Mouse (Mus musculus) cerebellum, postnatal 4 days (tissue): ENCODE results near the gene Prr14l.
"Not testable (repeated sequence)": the region's sequence is repeated elsewhere in the genome, so short reads cannot be mapped to it uniquely, and the experiment has no call there.

Experiments
- DNase-seq, 2 experiments: peaks; one replicate each; pipeline ENCODE4 v3.0.0; 2022; ENCODE audit warnings: low spot score in 2 of 2, mixed read lengths in 1 of 2

Gene Prr14l

DNA sequence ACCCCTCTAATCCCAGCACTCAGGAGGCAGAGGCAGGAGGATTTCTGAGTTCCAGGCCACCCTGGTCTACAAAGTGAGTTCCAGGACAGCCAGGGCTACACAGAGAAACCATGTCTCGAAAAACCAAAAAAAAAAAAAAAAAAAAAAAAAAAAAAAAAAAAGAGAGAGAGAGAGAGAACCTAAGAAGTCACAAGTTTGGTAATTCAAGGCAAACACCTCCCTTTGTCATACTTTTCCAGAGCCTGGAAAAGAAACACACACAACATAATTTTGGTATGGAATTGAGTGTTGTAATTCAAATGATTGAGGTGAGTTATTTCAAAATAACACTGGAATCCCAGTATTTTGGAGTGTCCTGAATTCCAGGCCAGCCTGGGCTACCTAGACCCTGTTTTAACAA lies 67.6 kb downstream of the Prr14l start:
- not testable (repeated sequence) for DNase-seq

GRCm38 (mm10) chr5:32785313-32785915 lies 68.6 kb downstream of the Prr14l start, which contains the start of gene Pisd:
Gene Pisd (minus strand): TSS chr5:32785646.
- peak; percentile 87 to 92 for DNase-seq

DNA sequence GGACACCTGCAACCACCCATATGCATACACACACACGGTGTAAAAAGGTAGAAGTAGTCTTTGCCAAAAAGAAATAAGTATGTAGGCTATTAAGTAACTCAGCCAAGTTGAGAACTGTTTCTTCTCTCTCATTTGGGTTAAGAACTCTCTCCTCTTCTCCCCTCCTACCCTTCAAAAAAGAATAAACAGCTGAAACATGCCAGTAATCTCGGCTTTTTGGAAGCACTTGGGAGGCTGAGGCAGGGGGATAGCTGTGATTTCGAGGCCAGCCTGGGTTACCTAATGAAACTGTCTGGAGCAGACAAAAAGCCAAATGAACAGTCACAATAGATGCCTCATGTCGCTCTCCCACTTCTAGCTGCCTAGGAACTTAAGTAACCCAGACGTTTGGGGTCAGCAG lies 69.3 kb downstream of the Prr14l start:
- no peak for DNase-seq

DNA sequence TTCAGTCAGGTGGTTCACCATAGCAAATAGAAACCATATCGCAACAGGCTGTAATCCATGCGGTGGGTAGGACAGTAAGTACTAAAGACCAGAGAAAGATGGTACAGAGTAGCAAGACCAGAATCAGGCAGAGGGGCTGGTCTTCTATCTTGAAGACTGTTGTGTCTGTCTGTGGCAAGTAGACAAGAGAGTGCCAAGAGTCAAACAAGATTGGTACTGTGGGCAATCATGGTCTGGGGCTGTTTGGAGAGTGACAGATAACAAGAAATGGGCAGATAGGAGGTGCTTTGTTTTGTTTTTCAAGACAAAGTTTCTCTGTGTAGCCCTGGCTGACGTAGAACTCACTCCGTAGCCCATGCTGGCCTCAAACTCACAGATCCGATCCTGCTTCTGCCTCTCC lies 72.5 kb downstream of the Prr14l start:
- DNase-seq = no peak

DNA sequence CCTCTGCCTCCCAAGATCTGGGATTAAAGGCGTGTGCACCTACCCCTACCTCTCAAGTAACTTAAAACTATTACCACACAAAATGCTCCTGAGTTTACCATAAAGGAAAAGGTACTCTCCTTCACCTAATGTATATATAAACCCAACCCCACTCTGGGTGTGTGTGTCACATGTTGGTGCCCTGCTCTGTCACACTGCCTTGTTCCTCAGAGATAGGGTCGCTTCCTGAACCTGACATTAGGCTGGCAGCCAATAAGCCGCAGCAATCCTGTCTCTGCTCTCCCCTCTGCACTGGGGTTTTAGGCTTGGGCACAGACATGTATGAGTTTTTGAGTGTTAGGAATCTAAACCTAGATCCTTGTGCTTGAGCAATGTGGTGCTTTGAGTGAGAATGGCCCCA lies 75.9 kb downstream of the Prr14l start:
- no peak for DNase-seq

- DNase-seq = no peak
Measured at GRCm38 (mm10) chr5:32772361-32772760, 81.7 kb downstream of the Prr14l start.

DNA sequence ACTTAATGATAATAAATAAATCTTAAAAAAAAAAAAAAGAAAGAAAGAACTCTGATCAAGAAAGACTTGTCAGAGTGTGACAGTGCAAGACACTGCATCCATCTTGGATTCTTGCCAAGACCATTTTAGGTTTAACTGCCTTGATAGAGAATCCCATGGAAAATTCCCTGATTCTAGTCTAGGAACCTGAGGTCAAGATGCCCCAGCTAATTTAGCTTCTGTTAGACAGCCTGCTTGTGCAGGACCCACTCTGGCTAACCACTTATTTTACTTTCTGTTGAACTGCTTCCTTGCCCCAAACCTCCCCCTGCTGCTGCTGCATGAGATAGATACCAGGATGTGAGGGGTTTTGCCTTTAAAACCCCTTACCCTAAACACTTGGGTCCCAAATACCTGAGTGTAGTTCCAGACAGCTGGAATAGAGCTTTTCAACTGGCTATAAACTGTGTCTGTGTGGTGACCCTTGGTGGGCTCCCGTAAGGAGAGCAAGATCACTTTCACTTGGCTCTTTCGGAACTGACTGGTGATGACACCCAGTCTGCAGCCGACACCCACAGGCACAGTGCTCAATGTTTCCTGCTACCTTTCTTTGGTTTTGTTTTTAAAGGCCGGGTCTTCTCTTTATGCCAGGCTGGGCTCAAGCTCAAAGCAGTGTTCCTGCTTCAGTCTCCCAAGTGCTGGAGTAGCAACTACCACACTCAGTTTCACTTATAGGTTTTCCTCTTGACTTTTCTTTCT lies 86.3 kb downstream of the Prr14l start:
- no peak for DNase-seq

DNA sequence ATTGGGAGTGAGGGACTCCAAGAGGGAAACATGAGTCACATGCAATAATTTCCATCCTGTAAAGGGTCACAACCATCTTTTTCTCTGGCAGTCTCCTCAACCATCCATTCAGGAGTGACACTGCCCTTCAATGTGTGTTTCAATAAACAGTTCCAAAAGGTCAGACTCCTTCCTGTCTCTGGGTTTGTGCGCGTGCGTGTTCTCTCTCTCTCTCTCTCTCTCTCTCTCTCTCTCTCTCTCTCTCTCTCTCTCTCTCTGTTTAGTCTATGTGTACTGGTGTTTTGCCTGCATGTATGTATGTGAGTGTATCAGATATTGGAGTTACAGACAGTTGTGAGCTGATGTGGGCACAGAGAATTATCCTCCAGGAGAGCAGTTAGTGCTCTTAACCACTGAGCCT lies 87.1 kb downstream of the Prr14l start:
- DNase-seq = no peak

GRCm38 (mm10) chr5:32761566-32762140 lies 92.4 kb downstream of the Prr14l start:
- no peak for DNase-seq

DNA sequence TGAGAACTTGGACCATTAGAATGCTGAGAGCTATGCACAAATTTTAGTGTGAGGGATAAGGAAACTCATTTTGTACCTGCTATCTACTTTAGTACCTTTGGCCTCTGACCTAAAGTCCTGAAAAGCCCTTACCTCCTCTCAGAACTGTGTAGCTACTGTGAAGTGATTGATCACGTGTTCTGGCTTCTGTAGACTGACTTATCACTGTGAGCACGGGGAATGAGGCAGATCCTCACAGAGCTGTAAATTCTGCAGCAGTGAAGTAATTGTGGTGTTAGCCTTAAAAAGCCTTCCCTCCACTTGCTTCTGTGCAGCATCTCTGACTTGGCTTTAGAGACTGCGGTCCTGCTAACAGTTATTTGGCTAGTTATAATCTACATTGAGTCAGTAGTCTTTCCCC lies 93.3 kb downstream of the Prr14l start:
- no peak for DNase-seq

- DNase-seq = not testable (repeated sequence)
Measured at GRCm38 (mm10) chr5:32760352-32760751, 93.7 kb downstream of the Prr14l start.

- no peak for DNase-seq
Measured at GRCm38 (mm10) chr5:32759662-32760061, 94.4 kb downstream of the Prr14l start.

GRCm38 (mm10) chr5:32756141-32756540 lies 97.9 kb downstream of the Prr14l start:
- DNase-seq = no peak

DNA sequence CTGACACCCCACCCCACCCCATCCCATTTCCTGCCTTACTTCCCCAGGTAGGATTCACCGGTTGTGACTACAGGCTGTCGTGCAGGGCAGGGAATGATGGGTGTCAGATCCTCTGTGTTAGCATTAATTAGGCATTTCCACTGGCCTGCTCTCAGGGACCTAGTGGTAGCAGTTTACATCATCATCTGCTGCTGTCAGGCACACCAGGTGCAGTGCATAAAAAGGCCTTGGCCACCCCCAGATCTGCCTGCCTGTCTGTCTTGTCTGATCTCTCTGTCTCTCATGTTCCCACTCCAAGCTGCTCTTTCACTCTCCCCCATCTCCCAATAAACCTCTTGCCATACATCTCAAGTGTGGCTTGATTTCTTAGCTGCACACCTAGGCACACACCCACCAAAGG lies 102.3 kb downstream of the Prr14l start:
- DNase-seq = no peak

DNA sequence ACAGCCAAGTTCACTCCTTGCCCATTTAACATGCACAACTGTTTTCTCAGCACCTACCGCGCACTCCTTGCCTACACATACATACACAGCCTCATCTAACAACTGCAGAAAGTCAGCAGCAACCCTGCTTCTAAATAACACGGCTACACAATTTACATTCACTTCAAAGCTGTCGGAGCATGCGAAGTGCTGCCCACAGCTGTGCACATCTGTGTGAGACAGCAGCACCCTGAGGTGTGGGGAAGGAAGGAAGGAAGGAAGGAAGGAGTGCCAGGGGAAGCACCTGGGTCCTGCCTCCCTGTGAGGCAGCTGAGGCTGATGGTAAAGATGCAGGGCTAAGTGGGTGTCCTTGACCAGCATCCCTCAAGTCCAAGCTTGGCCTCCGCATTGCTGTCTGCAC lies 105.1 kb downstream of the Prr14l start:
- no peak for DNase-seq

- DNase-seq = peak in 1 of 2 experiments; percentile 41
Measured at GRCm38 (mm10) chr5:32747650-32748375, 106.2 kb downstream of the Prr14l start.

- DNase-seq = peak in 1 of 2 experiments; percentile 18
Measured at GRCm38 (mm10) chr5:32745705-32746655, 108.1 kb downstream of the Prr14l start.

DNA sequence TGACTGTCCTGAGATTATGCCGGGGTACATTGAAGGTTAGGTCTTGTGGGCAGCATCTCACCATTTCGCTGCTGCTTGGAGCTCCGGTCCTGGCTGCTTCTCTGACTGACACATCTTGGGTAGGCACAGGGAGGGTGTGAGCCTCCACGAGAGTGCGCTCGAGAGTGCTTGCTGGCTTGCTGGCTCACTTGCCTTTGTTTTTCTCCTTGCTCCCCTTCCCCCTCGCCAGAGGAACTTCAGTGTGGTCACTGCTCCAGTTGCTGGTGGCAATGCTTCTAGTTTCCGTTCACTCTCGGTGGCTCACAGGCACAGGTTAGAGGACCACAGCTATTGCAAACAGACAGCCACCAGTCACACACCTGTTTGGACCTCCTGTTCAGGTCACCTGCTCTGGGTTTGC lies 111.9 kb downstream of the Prr14l start:
- DNase-seq = peak in 1 of 2 experiments; percentile 63

DNA sequence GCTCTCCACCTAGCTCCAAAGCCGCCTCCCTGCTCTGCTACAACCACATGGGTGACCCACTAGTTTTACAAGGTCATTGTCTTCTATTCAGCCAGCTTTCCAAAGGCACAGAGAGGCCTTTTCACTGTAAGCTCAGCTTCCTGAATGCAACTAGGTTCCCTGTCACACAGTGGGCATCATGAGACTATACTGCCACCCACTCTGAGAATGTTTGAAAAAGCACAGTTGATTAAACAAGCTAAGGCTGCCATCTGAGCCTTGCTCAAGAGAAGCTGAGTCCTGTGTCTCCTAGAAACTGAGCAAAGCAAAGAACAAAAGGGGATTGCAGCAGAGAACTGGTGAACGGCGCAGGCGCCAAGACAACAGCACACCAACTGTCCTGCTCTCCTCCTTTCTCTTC lies 112.7 kb downstream of the Prr14l start:
- not testable (repeated sequence) for DNase-seq

- DNase-seq = not testable (repeated sequence)
Measured at GRCm38 (mm10) chr5:32740850-32741249, 113.2 kb downstream of the Prr14l start.

- DNase-seq = no peak
Measured at GRCm38 (mm10) chr5:32740138-32740537, 113.9 kb downstream of the Prr14l start.
